Mouse (Mus musculus): Measurements from ENCODE around the gene Twf2. TPM values are rescaled to one million over a fixed set of nuclear protein-coding genes. Genes with fewer than 3 reads are reported as not detected.
A peak's percentile ranks its signal among the peaks of the same experiment; 100 is the strongest.
"Not testable (repeated sequence)": the region's sequence is repeated elsewhere in the genome, so short reads cannot be mapped to it uniquely, and the experiment has no call there.

Twf2 gene
- polyA plus RNA-seq, 1 experiment from 2014 or later = 51.8 TPM

- 69% methylated on average over 1 of the region's 1 CpGs for WGBS
- not testable (repeated sequence) for H3K4me3 ChIP-seq; H3K36me3 ChIP-seq (replicated peaks); H3K9me3 ChIP-seq; H3K27me3 ChIP-seq (replicated peaks); H3K27ac ChIP-seq; H3K9ac ChIP-seq; H3K4me2 ChIP-seq; ATAC-seq (replicated peaks)
- peaks cover 28% of the 10 kb centered on the region for H3K4me1 ChIP-seq
Measured at GRCm38 (mm10) chr9:106169006-106169405, 33.9 kb upstream of the Twf2 start.

GRCm38 (mm10) chr9:106169917-106170316, 33.0 kb upstream of the Twf2 start:
- Histone ChIP-seq H3K4me2 (peak overlapping the region; percentile 68), H3K4me3 (peak overlapping the region; percentile 98), H3K27ac (peak overlapping the region; percentile 99), H3K9me3 (no peaks in the 10 kb centered on the region), H3K4me1 (peaks cover 35% of the 10 kb centered on the region), H3K9ac (peak overlapping the region; percentile 89), H3K36me3 (replicated peaks) (no peaks in the 10 kb centered on the region), H3K27me3 (replicated peaks) (no peaks in the 10 kb centered on the region; the same call in 1 of the 2 replicates)
- no peak for ATAC-seq (replicated peaks)
- WGBS = 35% methylated on average over 6 of the region's 6 CpGs

- Histone ChIP-seq H3K4me2 (peak within 1 kb of the TSS; percentile 68), H3K27me3 (replicated peaks) (no peaks in the 10 kb centered on the region), H3K9ac (peak within 1 kb of the TSS; percentile 89), H3K36me3 (replicated peaks) (no peaks in the 10 kb centered on the region), H3K9me3 (no peaks in the 10 kb centered on the region), H3K4me3 (peak within 1 kb of the TSS; percentile 98), H3K4me1 (peaks cover 44% of the 10 kb centered on the region), H3K27ac (peak within 1 kb of the TSS; percentile 99)
- peak; percentile 92 for ATAC-seq (replicated peaks)
- under 1% methylated on average over 80 of the region's 81 CpGs for WGBS
Measured at GRCm38 (mm10) chr9:106170556-106171345, 32.2 kb upstream of the Twf2 start, which contains the start of gene Wdr82. TSS of gene Wdr82 (plus strand) at chr9:106170928.

- peak overlapping the region; percentile 98 for H3K4me3 ChIP-seq
- no peaks in the 10 kb centered on the region for H3K9me3 ChIP-seq
- peak overlapping the region; percentile 68 for H3K4me2 ChIP-seq
- peaks cover 51% of the 10 kb centered on the region for H3K4me1 ChIP-seq
- peak overlapping the region; percentile 99 for H3K27ac ChIP-seq
- peak overlapping the region; percentile 89 for H3K9ac ChIP-seq
- peak; percentile 76 for ATAC-seq (replicated peaks)
- H3K36me3 ChIP-seq (replicated peaks) = no peaks in the 10 kb centered on the region
- under 1% methylated on average over 30 of the region's 30 CpGs for WGBS
- no peaks in the 10 kb centered on the region for H3K27me3 ChIP-seq (replicated peaks)
Measured at GRCm38 (mm10) chr9:106171346-106172158, 31.4 kb upstream of the Twf2 start.

GRCm38 (mm10) chr9:106172527-106172926, 30.4 kb upstream of the Twf2 start:
- Histone ChIP-seq H3K4me3 (peak overlapping the region; percentile 98), H3K9me3 (no peaks in the 10 kb centered on the region), H3K27ac (no peak overlapping the region), H3K36me3 (replicated peaks) (no peaks in the 10 kb centered on the region), H3K4me1 (peaks cover 51% of the 10 kb centered on the region), H3K4me2 (peak overlapping the region; percentile 68), H3K27me3 (replicated peaks) (no peaks in the 10 kb centered on the region), H3K9ac (no peak overlapping the region)
- 13% methylated on average over 3 of the region's 3 CpGs for WGBS
- ATAC-seq (replicated peaks) = no peak

- Histone ChIP-seq H3K4me1 (peaks cover 51% of the 10 kb centered on the region), H3K9me3 (no peaks in the 10 kb centered on the region), H3K9ac (no peak overlapping the region), H3K4me3 (peak overlapping the region; percentile 98), H3K4me2 (peak overlapping the region; percentile 68), H3K36me3 (replicated peaks) (no peaks in the 10 kb centered on the region), H3K27ac (no peak overlapping the region), H3K27me3 (replicated peaks) (no peaks in the 10 kb centered on the region)
- WGBS = 63% methylated on average over 2 of the region's 2 CpGs
- ATAC-seq (replicated peaks) = no peak
Measured at GRCm38 (mm10) chr9:106173363-106173762, 29.5 kb upstream of the Twf2 start.

- Histone ChIP-seq H3K36me3 (replicated peaks) (peaks cover 15% of the 10 kb centered on the region; the same call in 1 of the 2 replicates), H3K4me1 (peaks cover 43% of the 10 kb centered on the region), H3K27ac (no peak overlapping the region), H3K9ac (no peak overlapping the region), H3K9me3 (no peaks in the 10 kb centered on the region), H3K27me3 (replicated peaks) (no peaks in the 10 kb centered on the region), H3K4me2 (no peak overlapping the region; the same call in 1 of the 2 replicates), H3K4me3 (no peak overlapping the region)
- WGBS = 79% methylated on average over 3 of the region's 3 CpGs
- no peak for ATAC-seq (replicated peaks)
Measured at GRCm38 (mm10) chr9:106175552-106176200, 27.2 kb upstream of the Twf2 start.

- Histone ChIP-seq H3K4me3 (no peak overlapping the region), H3K9ac (no peak overlapping the region), H3K4me2 (no peak overlapping the region), H3K36me3 (replicated peaks) (peaks cover 26% of the 10 kb centered on the region), H3K4me1 (peaks cover 43% of the 10 kb centered on the region), H3K27ac (no peak overlapping the region), H3K9me3 (no peaks in the 10 kb centered on the region), H3K27me3 (replicated peaks) (no peaks in the 10 kb centered on the region)
- no peak for ATAC-seq (replicated peaks)
- WGBS = 81% methylated on average over 5 of the region's 5 CpGs
Measured at GRCm38 (mm10) chr9:106176769-106177168, 26.1 kb upstream of the Twf2 start.

GRCm38 (mm10) chr9:106177799-106178198, 25.1 kb upstream of the Twf2 start:
- H3K4me2 ChIP-seq = no peak overlapping the region
- ATAC-seq (replicated peaks) = no peak
- peaks cover 35% of the 10 kb centered on the region for H3K4me1 ChIP-seq
- no peaks in the 10 kb centered on the region for H3K27me3 ChIP-seq (replicated peaks)
- peaks cover 34% of the 10 kb centered on the region for H3K36me3 ChIP-seq (replicated peaks)
- no peak overlapping the region for H3K4me3 ChIP-seq
- WGBS = 93% methylated on average over 6 of the region's 6 CpGs
- H3K9me3 ChIP-seq = no peaks in the 10 kb centered on the region
- H3K27ac ChIP-seq = no peak overlapping the region
- no peak overlapping the region for H3K9ac ChIP-seq

GRCm38 (mm10) chr9:106179454-106179853, 23.5 kb upstream of the Twf2 start:
- ATAC-seq (replicated peaks) = no peak
- H3K9me3 ChIP-seq = no peaks in the 10 kb centered on the region
- peaks cover 20% of the 10 kb centered on the region for H3K4me1 ChIP-seq
- 84% methylated on average over 2 of the region's 2 CpGs for WGBS
- no peak overlapping the region for H3K27ac ChIP-seq
- no peaks in the 10 kb centered on the region for H3K27me3 ChIP-seq (replicated peaks)
- peaks cover 50% of the 10 kb centered on the region for H3K36me3 ChIP-seq (replicated peaks)
- no peak overlapping the region for H3K9ac ChIP-seq
- no peak overlapping the region for H3K4me3 ChIP-seq
- H3K4me2 ChIP-seq = no peak overlapping the region

- no peaks in the 10 kb centered on the region for H3K27me3 ChIP-seq (replicated peaks)
- WGBS = 96% methylated on average over 3 of the region's 3 CpGs
- H3K4me1 ChIP-seq = peaks cover 15% of the 10 kb centered on the region
- ATAC-seq (replicated peaks) = no peak
- H3K9me3 ChIP-seq = no peaks in the 10 kb centered on the region
- H3K4me2 ChIP-seq = no peak overlapping the region
- no peak overlapping the region for H3K4me3 ChIP-seq
- no peak overlapping the region for H3K9ac ChIP-seq
- peaks cover 55% of the 10 kb centered on the region for H3K36me3 ChIP-seq (replicated peaks)
- no peak overlapping the region for H3K27ac ChIP-seq
Measured at GRCm38 (mm10) chr9:106179964-106180363, 22.9 kb upstream of the Twf2 start.

- Histone ChIP-seq H3K9me3 (no peaks in the 10 kb centered on the region), H3K36me3 (replicated peaks) (peaks cover 75% of the 10 kb centered on the region), H3K27ac (no peak overlapping the region), H3K9ac (no peak overlapping the region), H3K27me3 (replicated peaks) (no peaks in the 10 kb centered on the region), H3K4me3 (no peak overlapping the region), H3K4me1 (no peaks in the 10 kb centered on the region), H3K4me2 (no peak overlapping the region)
- no peak for ATAC-seq (replicated peaks)
- 95% methylated on average over 4 of the region's 4 CpGs for WGBS
Measured at GRCm38 (mm10) chr9:106182146-106182545, 20.8 kb upstream of the Twf2 start.

All from midbrain, embryonic 15.5 days (tissue).